Mouse (Mus musculus) heart, embryonic 13.5 days (tissue): ENCODE measurements around the gene Zdhhc5. TPM values are rescaled to one million over a fixed set of nuclear protein-coding genes. Genes with fewer than 3 reads are reported as not detected.

ENCODE experiments used
- ATAC-seq: fragments of 200-750 bp; cut with Nextera tagmentation; 2 replicates; pipeline ENCODE4 v1.8.0; 2017; ENCODE audit warnings: moderate TSS enrichment; ENCODE audit not compliant: insufficient number of reproducible peaks, low FRiP score, low TSS enrichment; ENCODE audit errors: extremely low read depth
- H3K27ac ChIP-seq: fragments of 300-500 bp; sonication (generic); replicated peaks from 2 replicates; pipeline ENCODE4 v1.5.1; 2015; ENCODE audit warnings: moderate library complexity, mild to moderate bottlenecking, inconsistent platforms
- H3K27me3 ChIP-seq: fragments of 300-500 bp; sonication (generic); replicated peaks from 2 replicates; pipeline ENCODE4 v1.6.1; 2015; ENCODE audit warnings: mild to moderate bottlenecking, inconsistent platforms
- H3K36me3 ChIP-seq: fragments of 300-500 bp; sonication (generic); 2 replicates; pipeline ENCODE4 v1.6.1; 2015; ENCODE audit warnings: mild to moderate bottlenecking, inconsistent platforms
- H3K4me1 ChIP-seq: fragments of 300-500 bp; sonication (generic); 2 replicates; pipeline ENCODE4 v1.6.1; 2015; ENCODE audit warnings: inconsistent platforms
- H3K4me2 ChIP-seq: fragments of 300-500 bp; sonication (generic); 2 replicates; pipeline ENCODE4 v1.6.1; 2015; ENCODE audit warnings: inconsistent platforms, mild to moderate bottlenecking, moderate library complexity
- H3K4me3 ChIP-seq: fragments of 300-500 bp; sonication (generic); 2 replicates; pipeline ENCODE4 v1.5.1; 2015; ENCODE audit warnings: moderate library complexity, mild to moderate bottlenecking, inconsistent platforms
- H3K9ac ChIP-seq: fragments of 300-500 bp; sonication (generic); 2 replicates; pipeline ENCODE4 v1.6.1; 2015; ENCODE audit warnings: inconsistent platforms, mild to moderate bottlenecking, moderate library complexity
- H3K9me3 ChIP-seq: fragments of 300-500 bp; sonication (generic); 2 replicates; pipeline ENCODE4 v1.6.1; 2016; ENCODE audit warnings: inconsistent platforms
- WGBS: fragments of 180-500 bp; shearing (Covaris S2); methylation state at CpG from one replicate; pipeline ENCODE4 v1.1.7; 2015; ENCODE audit warnings: mixed read lengths; 5-methylcytosine and 5-hydroxymethylcytosine counted together
- polyA plus RNA-seq: library from polyadenylated mRNA; unstranded; fragments of >200 nt; fragmentation: Nextera tagmentation; extraction: Ambion mirVana; gene quantifications from 2 replicates; pipeline ENCODE4 v1.2.1, GENCODE M21; 2015

The Zdhhc5 gene
- 20.8 and 21.9 TPM in 2 replicates for polyA plus RNA-seq

- Histone ChIP-seq H3K27ac (peak within 1 kb of the TSS; percentile 99), H3K27me3 (no peaks in the 10 kb centered on the region), H3K9me3 (no peaks in the 10 kb centered on the region), H3K4me1 (peaks cover 32% of the 10 kb centered on the region), H3K9ac (peak within 1 kb of the TSS; percentile 99), H3K36me3 (peaks cover 14% of the 10 kb centered on the region), H3K4me2 (peak within 1 kb of the TSS; percentile 82), H3K4me3 (peak within 1 kb of the TSS; percentile 99)
- whole genome bisulfite sequencing = under 1% methylated on average over 96 of the region's 107 CpGs
- ATAC-seq = peak; percentile 94
Observed at GRCm38 (mm10) chr2:84714811-84715561, at the start of gene Zdhhc5. Gene Zdhhc5, minus strand, starts transcription at chr2:84715180.

GRCm38 (mm10) chr2:84762818-84763217 lies 47.8 kb upstream of the Zdhhc5 start:
- no peak overlapping the region for H3K9ac ChIP-seq
- no peak overlapping the region for H3K4me3 ChIP-seq
- no peaks in the 10 kb centered on the region; the same call in 1 of the 2 replicates for H3K27me3 ChIP-seq
- H3K36me3 ChIP-seq = peaks cover 6% of the 10 kb centered on the region; the same call in 1 of the 2 replicates
- H3K27ac ChIP-seq = no peak overlapping the region
- H3K9me3 ChIP-seq = no peaks in the 10 kb centered on the region
- ATAC-seq = no peak
- no peak overlapping the region for H3K4me2 ChIP-seq
- WGBS = 33% methylated on average over 1 of the region's 1 CpGs
- H3K4me1 ChIP-seq = no peaks in the 10 kb centered on the region

- H3K27me3 ChIP-seq = no peaks in the 10 kb centered on the region; the same call in 1 of the 2 replicates
- H3K27ac ChIP-seq = no peak overlapping the region
- no peak overlapping the region for H3K4me3 ChIP-seq
- H3K4me2 ChIP-seq = no peak overlapping the region
- H3K9me3 ChIP-seq = no peaks in the 10 kb centered on the region
- no peaks in the 10 kb centered on the region for H3K4me1 ChIP-seq
- ATAC-seq = no peak
- H3K9ac ChIP-seq = no peak overlapping the region
- peaks cover 6% of the 10 kb centered on the region; the same call in 1 of the 2 replicates for H3K36me3 ChIP-seq
- 59% methylated on average over 4 of the region's 4 CpGs for WGBS
Observed at GRCm38 (mm10) chr2:84762295-84762694, 47.3 kb upstream of the Zdhhc5 start.

GRCm38 (mm10) chr2:84761840-84762239 lies 46.9 kb upstream of the Zdhhc5 start:
- no peaks in the 10 kb centered on the region for H3K9me3 ChIP-seq
- H3K4me2 ChIP-seq = no peak overlapping the region
- no peak overlapping the region for H3K4me3 ChIP-seq
- H3K9ac ChIP-seq = no peak overlapping the region
- H3K4me1 ChIP-seq = no peaks in the 10 kb centered on the region
- WGBS = 73% methylated on average over 1 of the region's 1 CpGs
- no peak overlapping the region for H3K27ac ChIP-seq
- H3K36me3 ChIP-seq = peaks cover 6% of the 10 kb centered on the region; the same call in 1 of the 2 replicates
- ATAC-seq = no peak
- H3K27me3 ChIP-seq = no peaks in the 10 kb centered on the region; the same call in 1 of the 2 replicates

GRCm38 (mm10) chr2:84761309-84761708 lies 46.3 kb upstream of the Zdhhc5 start:
- no peaks in the 10 kb centered on the region for H3K9me3 ChIP-seq
- ATAC-seq = no peak
- 68% methylated on average over 3 of the region's 3 CpGs for WGBS
- H3K36me3 ChIP-seq = peaks cover 5% of the 10 kb centered on the region; the same call in 1 of the 2 replicates
- no peaks in the 10 kb centered on the region for H3K4me1 ChIP-seq
- H3K27me3 ChIP-seq = no peaks in the 10 kb centered on the region; the same call in 1 of the 2 replicates
- H3K9ac ChIP-seq = no peak overlapping the region
- no peak overlapping the region for H3K27ac ChIP-seq
- no peak overlapping the region for H3K4me2 ChIP-seq
- no peak overlapping the region for H3K4me3 ChIP-seq

GRCm38 (mm10) chr2:84760777-84761176 lies 45.8 kb upstream of the Zdhhc5 start:
- no peaks in the 10 kb centered on the region for H3K9me3 ChIP-seq
- H3K4me3 ChIP-seq = no peak overlapping the region
- 68% methylated on average over 8 of the region's 8 CpGs for WGBS
- no peaks in the 10 kb centered on the region; the same call in 1 of the 2 replicates for H3K27me3 ChIP-seq
- H3K4me1 ChIP-seq = no peaks in the 10 kb centered on the region
- 0 out of 2 replicates have a peak, but pooled peaks cover 3% of the 10 kb centered on the region for H3K36me3 ChIP-seq
- H3K4me2 ChIP-seq = no peak overlapping the region
- no peak overlapping the region for H3K9ac ChIP-seq
- ATAC-seq = no peak
- no peak overlapping the region for H3K27ac ChIP-seq

- Histone ChIP-seq H3K27me3 (no peaks in the 10 kb centered on the region), H3K9ac (no peak overlapping the region), H3K4me2 (no peak overlapping the region), H3K9me3 (no peaks in the 10 kb centered on the region), H3K4me3 (no peak overlapping the region), H3K4me1 (no peaks in the 10 kb centered on the region), H3K27ac (no peak overlapping the region), H3K36me3 (no peaks in the 10 kb centered on the region)
- ATAC-seq = no peak
- 5% methylated on average over 2 of the region's 2 CpGs for WGBS
Observed at GRCm38 (mm10) chr2:84758542-84759127, 43.7 kb upstream of the Zdhhc5 start.

GRCm38 (mm10) chr2:84757026-84757682 lies 42.2 kb upstream of the Zdhhc5 start:
- H3K27me3 ChIP-seq = no peaks in the 10 kb centered on the region
- H3K36me3 ChIP-seq = no peaks in the 10 kb centered on the region
- no peak overlapping the region for H3K4me3 ChIP-seq
- no peak for ATAC-seq
- H3K9me3 ChIP-seq = no peaks in the 10 kb centered on the region
- WGBS = 47% methylated on average over 7 of the region's 7 CpGs
- no peak overlapping the region for H3K9ac ChIP-seq
- H3K4me1 ChIP-seq = no peaks in the 10 kb centered on the region
- H3K27ac ChIP-seq = no peak overlapping the region
- no peak overlapping the region for H3K4me2 ChIP-seq

- H3K27ac ChIP-seq = no peak overlapping the region
- no peaks in the 10 kb centered on the region for H3K36me3 ChIP-seq
- ATAC-seq = no peak
Observed at GRCm38 (mm10) chr2:84756245-84756644, 41.3 kb upstream of the Zdhhc5 start.

GRCm38 (mm10) chr2:84750115-84750514 lies 35.1 kb upstream of the Zdhhc5 start:
- H3K4me1 ChIP-seq = no peaks in the 10 kb centered on the region
- H3K4me3 ChIP-seq = no peak overlapping the region
- no peak overlapping the region for H3K9ac ChIP-seq
- H3K27me3 ChIP-seq = no peaks in the 10 kb centered on the region
- 64% methylated on average over 6 of the region's 6 CpGs for WGBS
- H3K9me3 ChIP-seq = no peaks in the 10 kb centered on the region
- no peak for ATAC-seq
- no peak overlapping the region for H3K27ac ChIP-seq
- no peak overlapping the region for H3K4me2 ChIP-seq
- no peaks in the 10 kb centered on the region for H3K36me3 ChIP-seq

More at GRCm38 (mm10) chr2:84756245-84756644, 41.3 kb upstream of the Zdhhc5 start:
- Histone ChIP-seq H3K27me3 (no peaks in the 10 kb centered on the region), H3K4me3 (no peak overlapping the region), H3K9ac (no peak overlapping the region), H3K9me3 (no peaks in the 10 kb centered on the region), H3K4me1 (no peaks in the 10 kb centered on the region), H3K4me2 (no peak overlapping the region)
- 69% methylated on average over 5 of the region's 5 CpGs for WGBS

GRCm38 (mm10) chr2:84744126-84744525 lies 29.1 kb upstream of the Zdhhc5 start:
- H3K36me3 ChIP-seq = peaks cover 20% of the 10 kb centered on the region
- peak overlapping the region; percentile 86 for H3K4me2 ChIP-seq
- peak overlapping the region; percentile 91 for H3K4me3 ChIP-seq
- ATAC-seq = peak; percentile 5; the same call in 1 of the 2 replicates
- peaks cover 42% of the 10 kb centered on the region for H3K4me1 ChIP-seq
- no peaks in the 10 kb centered on the region for H3K9me3 ChIP-seq
- WGBS = 3% methylated on average over 10 of the region's 10 CpGs
- peak overlapping the region; percentile 100 for H3K27ac ChIP-seq
- peak overlapping the region; percentile 100 for H3K9ac ChIP-seq
- H3K27me3 ChIP-seq = no peaks in the 10 kb centered on the region
